Mouse (Mus musculus) thymus, adult 2 months (tissue): Measurements from ENCODE around the gene Vmn1r36.

Source experiments
- CTCF ChIP-seq: fragments of 200-500 bp; IDR thresholded peaks from 2 replicates; pipeline ENCODE4 v1.5.1; 2012; ENCODE audit warnings: mild to moderate bottlenecking, control low read depth, low read length, moderate library complexity, borderline replicate concordance; ENCODE audit not compliant: control insufficient read depth, poor library complexity, insufficient read depth; ENCODE audit errors: extremely low read depth
- POLR2A ChIP-seq: fragments of 200-500 bp; IDR thresholded peaks from 2 replicates; pipeline ENCODE4 v1.6.1; 2012; ENCODE audit warnings: mild to moderate bottlenecking, low read length, control low read depth, moderate library complexity; ENCODE audit not compliant: control insufficient read depth, poor library complexity, insufficient read depth; ENCODE audit errors: extremely low read depth

DNA sequence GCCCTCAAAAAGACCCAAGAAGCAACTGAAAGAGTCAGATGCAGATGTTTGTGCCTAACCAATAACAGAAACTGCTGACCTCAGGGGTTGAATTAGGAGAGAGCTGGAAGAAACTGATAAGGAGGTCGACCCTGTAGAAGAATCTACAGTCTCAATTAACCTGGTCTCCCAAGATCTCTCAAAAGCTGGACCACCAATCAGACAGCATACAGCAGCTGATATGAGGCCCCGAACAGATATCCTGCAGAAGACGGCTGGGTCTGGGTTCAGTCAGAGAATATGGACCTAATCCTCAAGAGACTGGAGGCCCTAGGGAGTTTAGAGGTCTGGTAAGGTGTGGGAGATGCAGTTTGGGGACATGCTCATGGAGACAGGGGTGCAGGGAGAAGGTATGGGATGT lies 5.1 kb downstream of the Vmn1r36 start:
- TF ChIP-seq POLR2A = no peak
- TF ChIP-seq CTCF = no peak
